Mouse (Mus musculus): Measurements from ENCODE around the gene Icam2. TPM values are rescaled to one million over a fixed set of nuclear protein-coding genes. Genes with fewer than 3 reads are reported as not detected.

Icam2 gene
- 17.5 and 19.2 TPM in 2 replicates for polyA plus RNA-seq (2012; rRNA removed)

GRCm38 (mm10) chr11:106387791-106388216, at the start of gene Icam2:
TSS of gene Icam2 (minus strand) at chr11:106388075.

GRCm38 (mm10) chr11:106365366-106365765, 22.5 kb downstream of the Icam2 start, which contains the start of gene Prr29:
TSS of gene Prr29 (plus strand) at chr11:106365472.

GRCm38 (mm10) chr11:106353188-106353587, 34.7 kb downstream of the Icam2 start, which contains the start of gene Scn4a:
TSS of gene Scn4a (minus strand) at chr11:106353288.

Other genes starting within 250 kb of the Icam2 start
- gene Gm10840, start 227.2 kb downstream of the Icam2 start, polyA plus RNA-seq (2012; rRNA removed) = not detected in 2 replicates
- 39.4 and 40.4 TPM in 2 replicates for gene Limd2, start 227.2 kb downstream of the Icam2 start, polyA plus RNA-seq (2012; rRNA removed)
- 6.9 and 7.0 TPM in 2 replicates for gene Strada, start 185.9 kb downstream of the Icam2 start, polyA plus RNA-seq (2012; rRNA removed)
- gene Ccdc47, start 171.7 kb downstream of the Icam2 start, polyA plus RNA-seq (2012; rRNA removed) = 24.5 and 27.0 TPM in 2 replicates
- gene Ddx42, start 171.1 kb downstream of the Icam2 start, polyA plus RNA-seq (2012; rRNA removed) = 11.9 and 13.5 TPM in 2 replicates
- 15.5 and 16.4 TPM in 2 replicates for gene Ftsj3, start 132.0 kb downstream of the Icam2 start, polyA plus RNA-seq (2012; rRNA removed)
- 60.5 and 63.5 TPM in 2 replicates for gene Psmc5, start 131.9 kb downstream of the Icam2 start, polyA plus RNA-seq (2012; rRNA removed)
- gene Smarcd2, start 115.1 kb downstream of the Icam2 start, polyA plus RNA-seq (2012; rRNA removed) = 35.1 and 37.9 TPM in 2 replicates
- 0.11 and 0.13 TPM in 2 replicates for gene Tcam1, start 111.4 kb downstream of the Icam2 start, polyA plus RNA-seq (2012; rRNA removed)
- 0.07 and 0.08 TPM in 2 replicates for gene Gh, start 86.2 kb downstream of the Icam2 start, polyA plus RNA-seq (2012; rRNA removed)
- 14.8 and 21.6 TPM in 2 replicates for gene Cd79b, start 73.3 kb downstream of the Icam2 start, polyA plus RNA-seq (2012; rRNA removed)
- gene Scn4a, start 34.8 kb downstream of the Icam2 start, polyA plus RNA-seq (2012; rRNA removed) = 0.06 TPM in 2 replicates
- not detected in 2 replicates for gene Prr29, start 22.6 kb downstream of the Icam2 start, polyA plus RNA-seq (2012; rRNA removed)
- gene Ern1, start 99.8 kb upstream of the Icam2 start, polyA plus RNA-seq (2012; rRNA removed) = 5.6 and 7.8 TPM in 2 replicates
- 10.3 and 10.7 TPM in 2 replicates for gene Tex2, start 225.3 kb upstream of the Icam2 start, polyA plus RNA-seq (2012; rRNA removed)

Data from liver, embryonic 18 days (tissue).